Mouse (Mus musculus): ENCODE measurements around the gene Rragb. TPM values are rescaled to one million over a fixed set of nuclear protein-coding genes. Genes with fewer than 3 reads are reported as not detected.
"Not testable (repeated sequence)": the region's sequence is repeated elsewhere in the genome, so short reads cannot be mapped to it uniquely, and the experiment has no call there.

Gene Rragb
- polyA plus RNA-seq, 1 experiment from 2014 or later, result 1.3 TPM

- H3K9me3 ChIP-seq (ENCODE audit: low read depth, low read length), result no peaks in the 10 kb centered on the region
- no peak; the same call in 1 of the 2 replicates for ATAC-seq (ENCODE audit: insufficient read depth)
- H3K4me3 ChIP-seq (ENCODE audit: low read depth, low read length), result no peak overlapping the region
- TF ChIP-seq CTCF (IDR thresholded peaks at IDR 0.05; ENCODE audit: low read depth), result no peak
- H3K27ac ChIP-seq (ENCODE audit: low read depth), result no peak overlapping the region
- H3K27me3 ChIP-seq (ENCODE audit: insufficient read depth, low read length), result no peaks in the 10 kb centered on the region
- DNase-seq, result peak; percentile 55
- H3K9ac ChIP-seq, result no peak overlapping the region
- no peaks in the 10 kb centered on the region for H3K36me3 ChIP-seq (ENCODE audit: insufficient read depth)
- 39% methylated on average over 2 of the region's 2 CpGs for WGBS
- H3K4me1 ChIP-seq (ENCODE audit: insufficient read depth), result no peaks in the 10 kb centered on the region
- no peak overlapping the region for H3K4me2 ChIP-seq
Measured at GRCm38 (mm10) chrX:153182221-153182620, 42.4 kb downstream of the Rragb start.

GRCm38 (mm10) chrX:153199185-153199584 lies 59.4 kb downstream of the Rragb start:
- WGBS, result 79% methylated on average over 2 of the region's 2 CpGs

DNA sequence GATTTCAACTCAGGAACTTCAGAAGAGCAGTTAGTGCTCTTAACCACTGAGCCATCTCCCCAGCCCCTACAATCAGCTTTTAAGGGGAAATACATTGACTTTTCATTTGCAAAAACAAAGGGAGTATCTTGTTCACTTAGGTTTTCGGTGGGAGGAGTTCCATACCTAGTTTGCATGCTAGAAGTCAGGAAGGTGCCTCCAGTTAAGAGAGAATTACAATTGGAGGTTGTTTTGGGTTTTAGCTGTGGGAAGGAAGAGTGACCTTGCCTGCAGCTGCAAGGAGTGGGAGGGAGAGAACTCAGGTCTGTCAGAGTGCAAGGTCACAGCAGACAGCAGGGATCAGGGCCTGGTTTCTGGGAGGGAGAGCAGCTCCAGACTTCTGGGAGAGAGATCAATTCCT lies 71.3 kb downstream of the Rragb start:
- no peak for DNase-seq

More at GRCm38 (mm10) chrX:153199185-153199584, 59.4 kb downstream of the Rragb start:
- H3K9me3 ChIP-seq (ENCODE audit: low read depth, low read length); H3K4me2 ChIP-seq; H3K27ac ChIP-seq (ENCODE audit: low read depth); H3K4me3 ChIP-seq (ENCODE audit: low read depth, low read length); H3K36me3 ChIP-seq (ENCODE audit: insufficient read depth); ATAC-seq (ENCODE audit: insufficient read depth); H3K27me3 ChIP-seq (ENCODE audit: insufficient read depth, low read length); H3K9ac ChIP-seq; H3K4me1 ChIP-seq (ENCODE audit: insufficient read depth): not testable (repeated sequence)
- TF ChIP-seq CTCF (IDR thresholded peaks at IDR 0.05; ENCODE audit: low read depth), result peak; percentile 28; the same call in 1 of the 2 replicates
- DNase-seq, result peak; percentile 15

More for the DNA sequence above, 71.3 kb downstream of the Rragb start:
- no peak overlapping the region for H3K4me2 ChIP-seq
- H3K4me3 ChIP-seq (ENCODE audit: low read depth, low read length), result no peak overlapping the region
- no peak overlapping the region for H3K27ac ChIP-seq (ENCODE audit: low read depth)
- no peaks in the 10 kb centered on the region for H3K9me3 ChIP-seq (ENCODE audit: low read depth, low read length)
- H3K36me3 ChIP-seq (ENCODE audit: insufficient read depth), result no peaks in the 10 kb centered on the region
- no peaks in the 10 kb centered on the region for H3K4me1 ChIP-seq (ENCODE audit: insufficient read depth)
- WGBS, result 91% methylated on average over 1 of the region's 1 CpGs
- H3K27me3 ChIP-seq (ENCODE audit: insufficient read depth, low read length), result no peaks in the 10 kb centered on the region
- TF ChIP-seq CTCF (IDR thresholded peaks at IDR 0.05; ENCODE audit: low read depth), result no peak
- no peak for ATAC-seq (ENCODE audit: insufficient read depth)
- no peak overlapping the region for H3K9ac ChIP-seq

Other genes starting within 250 kb of the Rragb start
- 1.5 and 1.6 TPM in 2 replicates for gene Usp51, start 133.5 kb upstream of the Rragb start, polyA plus RNA-seq (2014; fragmentation: Nextera tagmentation; extraction: Ambion mirVana)
- 45.5 and 46.6 TPM in 2 replicates for gene Mageh1, start 102.4 kb upstream of the Rragb start, polyA plus RNA-seq (2014; fragmentation: Nextera tagmentation; extraction: Ambion mirVana)
- gene Foxr2, start 21.2 kb upstream of the Rragb start, polyA plus RNA-seq (2014; fragmentation: Nextera tagmentation; extraction: Ambion mirVana), result 0.05 TPM in 1 of 2 replicates, not detected in the other
- 1.0 and 1.3 TPM in 2 replicates for gene Klf8, start 97.5 kb downstream of the Rragb start, polyA plus RNA-seq (2014; fragmentation: Nextera tagmentation; extraction: Ambion mirVana)

Data from lung, embryonic 14.5 days (tissue).